Mouse (Mus musculus) forebrain, embryonic 13.5 days (tissue): ENCODE data around the gene Cnot6. TPM values are rescaled to one million over a fixed set of nuclear protein-coding genes. Genes with fewer than 3 reads are reported as not detected.

Experiments
- ATAC-seq: fragments of 200-750 bp; cut with Nextera tagmentation; 2 replicates; pipeline ENCODE4 v1.8.0; 2017
- H3K27ac ChIP-seq: fragments of 300-500 bp; sonication (generic); 2 replicates; pipeline ENCODE4 v1.5.1; 2015; ENCODE audit warnings: inconsistent platforms, mild to moderate bottlenecking, moderate library complexity
- H3K27me3 ChIP-seq: fragments of 300-500 bp; sonication (generic); 2 replicates; pipeline ENCODE4 v1.6.1; 2015; ENCODE audit warnings: mild to moderate bottlenecking, inconsistent platforms
- H3K36me3 ChIP-seq: fragments of 300-500 bp; sonication (generic); 2 replicates; pipeline ENCODE4 v1.6.1; 2015; ENCODE audit warnings: mild to moderate bottlenecking, inconsistent platforms; ENCODE audit not compliant: poor library complexity, severe bottlenecking
- H3K4me1 ChIP-seq: fragments of 300-500 bp; sonication (generic); 2 replicates; pipeline ENCODE4 v1.6.1; 2015; ENCODE audit warnings: inconsistent platforms
- H3K4me2 ChIP-seq: fragments of 300-500 bp; sonication (generic); 2 replicates; pipeline ENCODE4 v1.6.1; 2015; ENCODE audit warnings: inconsistent platforms, mild to moderate bottlenecking, moderate library complexity
- H3K4me3 ChIP-seq: fragments of 300-500 bp; sonication (generic); 2 replicates; pipeline ENCODE4 v1.5.1; 2015; ENCODE audit warnings: mild to moderate bottlenecking, inconsistent platforms
- H3K9ac ChIP-seq: fragments of 300-500 bp; sonication (generic); 2 replicates; pipeline ENCODE4 v1.6.1; 2015; ENCODE audit warnings: mild to moderate bottlenecking, inconsistent platforms
- H3K9me3 ChIP-seq: fragments of 300-500 bp; sonication (generic); replicated peaks from 2 replicates; pipeline ENCODE4 v1.6.1; 2016; ENCODE audit warnings: inconsistent platforms
- WGBS: fragments of 180-500 bp; shearing (Covaris S2); methylation state at CpG from one replicate; pipeline ENCODE4 v1.1.7; 2015; 5-methylcytosine and 5-hydroxymethylcytosine counted together
- polyA plus RNA-seq: library from polyadenylated mRNA; unstranded; fragments of >200 nt; fragmentation: Nextera tagmentation; extraction: Ambion mirVana; gene quantifications from 2 replicates; pipeline ENCODE4 v1.2.1, GENCODE M21; 2015

The Cnot6 gene
- polyA plus RNA-seq, 1 experiment from 2014 or later = 71.4 TPM

DNA sequence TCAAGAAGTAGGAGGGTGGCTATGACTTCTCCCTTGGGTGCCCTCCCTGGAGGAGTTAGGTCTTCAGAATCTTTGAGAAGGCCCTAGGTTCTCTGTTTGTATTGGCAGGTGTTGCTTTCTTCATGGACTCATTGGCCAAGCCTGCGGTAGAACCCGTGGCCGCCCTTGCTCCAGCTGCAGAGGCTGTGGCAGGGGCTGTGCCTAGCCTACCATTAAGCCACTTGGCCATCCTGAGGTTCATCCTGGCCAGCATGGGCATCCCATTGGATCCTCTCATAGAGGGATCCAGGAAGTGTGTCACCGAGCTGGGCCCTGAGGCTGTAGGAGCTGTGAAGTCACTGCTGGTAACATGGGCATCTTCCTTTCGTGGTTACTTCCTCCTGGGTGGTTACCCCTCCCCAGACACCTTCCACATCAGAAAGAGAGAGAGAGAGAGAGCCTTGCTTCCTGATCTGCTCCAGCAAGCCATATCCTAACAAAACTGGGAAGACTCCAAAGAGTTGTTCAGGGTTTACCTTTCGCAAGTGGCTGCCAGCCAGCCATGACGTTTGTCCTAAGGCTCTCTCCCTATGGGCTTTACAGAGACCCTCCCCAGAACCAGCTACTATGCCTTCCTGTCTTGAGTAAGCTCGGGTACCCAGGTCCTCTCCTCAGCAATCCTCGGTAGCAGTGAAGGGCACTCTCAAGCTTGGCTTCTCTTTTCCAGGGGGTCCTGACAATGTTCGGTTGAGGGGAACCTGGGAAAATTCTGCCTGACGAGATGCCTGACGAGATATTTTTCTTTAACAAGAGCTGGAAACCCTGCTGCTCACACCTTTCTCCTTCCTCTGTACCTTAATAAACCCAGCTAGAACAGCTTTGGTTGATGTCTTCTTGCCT is 48.0 kb downstream of the Cnot6 start:
- H3K27me3 ChIP-seq = no peaks in the 10 kb centered on the region
- ATAC-seq = no peak
- no peak overlapping the region for H3K9ac ChIP-seq
- H3K9me3 ChIP-seq = no peaks in the 10 kb centered on the region
- H3K4me2 ChIP-seq = no peak overlapping the region
- no peaks in the 10 kb centered on the region for H3K4me1 ChIP-seq
- 83% methylated on average over 12 of the region's 12 CpGs for WGBS
- H3K27ac ChIP-seq = no peak overlapping the region
- no peak overlapping the region for H3K4me3 ChIP-seq
- H3K36me3 ChIP-seq = peaks cover 12% of the 10 kb centered on the region

DNA sequence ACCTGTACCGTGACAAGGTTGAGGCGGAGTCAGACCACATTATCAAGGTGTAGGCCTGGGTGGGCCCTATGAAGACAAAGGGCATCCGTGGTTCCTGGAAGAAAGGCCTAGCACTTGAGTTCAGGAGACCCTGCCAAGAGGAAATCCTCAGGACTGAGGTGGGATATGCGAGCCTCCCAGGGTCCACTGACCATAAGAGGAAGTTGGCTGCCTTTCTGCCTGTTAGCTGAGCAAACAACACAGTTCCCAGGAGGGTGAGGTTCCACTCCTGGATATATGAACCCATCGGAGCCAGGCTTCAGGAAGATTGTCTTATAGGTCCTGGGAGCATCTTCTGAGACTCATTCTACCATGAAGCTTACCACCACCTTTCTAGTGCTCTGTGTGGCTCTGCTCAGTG is 49.2 kb downstream of the Cnot6 start, which contains the start of gene Scgb3a1:
Scgb3a1 (plus strand) TSS at position 301 of the 400 bp plus-strand sequence.
- Histone ChIP-seq H3K9ac (no peak within 1 kb of the TSS), H3K4me1 (no peaks in the 10 kb centered on the region), H3K36me3 (peaks cover 2% of the 10 kb centered on the region), H3K4me3 (no peak within 1 kb of the TSS), H3K9me3 (no peaks in the 10 kb centered on the region), H3K4me2 (no peak within 1 kb of the TSS), H3K27me3 (no peaks in the 10 kb centered on the region), H3K27ac (no peak within 1 kb of the TSS)
- no peak for ATAC-seq
- 87% methylated on average over 5 of the region's 5 CpGs for WGBS

DNA sequence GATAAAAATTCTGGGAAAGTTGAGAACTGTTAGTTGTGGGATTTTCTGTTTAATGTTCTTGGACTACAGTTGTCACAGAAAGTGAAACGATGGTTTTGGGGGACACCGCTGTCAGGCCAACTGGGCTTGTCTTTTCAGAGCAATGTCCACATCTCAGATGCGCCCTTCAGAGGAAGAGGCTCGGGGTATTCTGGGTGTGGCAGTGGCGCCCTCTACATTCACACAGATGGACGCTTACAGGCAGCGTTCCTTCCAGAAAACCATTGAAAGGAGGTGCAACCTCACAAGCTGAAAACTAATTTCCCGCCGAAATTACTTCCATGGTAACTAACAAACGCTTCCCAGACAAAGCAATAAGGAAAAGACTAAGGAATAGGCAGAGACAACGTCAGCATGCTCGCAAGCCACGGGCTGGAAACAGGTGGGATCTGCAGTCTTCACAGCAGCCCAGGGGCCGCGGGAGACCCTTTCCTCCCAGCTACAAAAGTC is 50.2 kb downstream of the Cnot6 start:
- 56% methylated on average over 15 of the region's 15 CpGs for WGBS
- Histone ChIP-seq H3K27me3 (no peaks in the 10 kb centered on the region), H3K4me2 (no peak overlapping the region), H3K4me3 (no peak overlapping the region), H3K9ac (no peak overlapping the region), H3K27ac (no peak overlapping the region), H3K4me1 (no peaks in the 10 kb centered on the region), H3K36me3 (no peaks in the 10 kb centered on the region), H3K9me3 (no peaks in the 10 kb centered on the region)
- no peak for ATAC-seq

DNA sequence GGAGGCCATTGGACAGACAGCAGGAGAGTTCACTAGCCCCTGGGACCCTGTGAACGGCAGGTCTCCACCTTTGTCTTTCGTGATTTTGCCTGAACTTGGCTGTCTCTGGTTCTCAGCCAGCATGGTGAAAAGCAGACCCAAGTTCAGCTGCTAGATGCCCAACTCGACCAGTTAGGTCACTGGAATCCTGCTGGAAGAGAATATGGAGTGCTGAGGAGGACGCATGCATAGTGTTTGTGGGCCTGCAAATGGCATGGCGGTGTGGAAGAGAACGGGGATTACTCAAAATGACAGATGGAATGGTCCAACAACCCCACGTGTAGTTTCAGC is 53.1 kb downstream of the Cnot6 start:
- H3K27ac ChIP-seq = no peak overlapping the region
- ATAC-seq = no peak
- no peak overlapping the region for H3K9ac ChIP-seq
- H3K4me2 ChIP-seq = no peak overlapping the region
- H3K4me1 ChIP-seq = no peaks in the 10 kb centered on the region
- WGBS = 75% methylated on average over 7 of the region's 7 CpGs
- H3K9me3 ChIP-seq = no peaks in the 10 kb centered on the region
- no peaks in the 10 kb centered on the region for H3K27me3 ChIP-seq
- no peak overlapping the region for H3K4me3 ChIP-seq
- H3K36me3 ChIP-seq = no peaks in the 10 kb centered on the region

DNA sequence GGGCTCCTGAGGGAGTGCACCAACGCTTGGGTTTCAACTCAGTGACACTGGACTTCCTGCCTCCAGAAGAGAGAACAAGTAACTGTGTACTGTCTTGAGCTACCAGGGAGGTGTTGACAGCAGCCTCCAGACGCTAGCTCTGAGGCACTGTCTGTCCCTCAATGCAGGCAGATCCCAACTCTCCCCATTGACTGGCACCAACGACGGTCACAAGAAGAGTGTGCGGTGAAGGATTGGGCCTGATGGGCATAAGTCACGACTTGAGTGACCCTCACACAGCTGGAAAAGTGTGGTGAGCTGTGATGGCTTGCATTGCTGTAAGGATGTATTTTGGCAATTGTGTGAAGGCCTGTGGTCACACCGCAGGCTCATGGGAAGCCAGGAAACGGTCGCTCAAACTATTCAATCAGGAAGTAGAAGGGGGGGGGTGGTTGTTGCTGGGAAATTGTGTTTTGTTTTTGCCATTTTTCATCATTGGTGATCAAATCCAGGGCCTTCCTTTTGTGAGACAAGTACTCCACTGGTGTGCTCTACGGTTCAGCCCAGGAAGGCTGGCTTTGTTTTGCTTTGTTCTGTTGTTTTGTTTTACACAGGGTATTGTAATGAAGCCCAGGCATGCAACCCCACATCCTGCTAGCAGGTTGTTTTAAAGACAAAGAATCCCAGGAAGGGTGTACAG is 53.6 kb downstream of the Cnot6 start:
- Histone ChIP-seq H3K27me3 (no peaks in the 10 kb centered on the region), H3K9ac (no peak overlapping the region), H3K4me3 (no peak overlapping the region), H3K4me2 (no peak overlapping the region), H3K4me1 (no peaks in the 10 kb centered on the region), H3K27ac (no peak overlapping the region), H3K9me3 (0 out of 2 replicates have a peak, but pooled peaks cover 3% of the 10 kb centered on the region), H3K36me3 (no peaks in the 10 kb centered on the region)
- 68% methylated on average over 10 of the region's 10 CpGs for WGBS
- ATAC-seq = no peak

DNA sequence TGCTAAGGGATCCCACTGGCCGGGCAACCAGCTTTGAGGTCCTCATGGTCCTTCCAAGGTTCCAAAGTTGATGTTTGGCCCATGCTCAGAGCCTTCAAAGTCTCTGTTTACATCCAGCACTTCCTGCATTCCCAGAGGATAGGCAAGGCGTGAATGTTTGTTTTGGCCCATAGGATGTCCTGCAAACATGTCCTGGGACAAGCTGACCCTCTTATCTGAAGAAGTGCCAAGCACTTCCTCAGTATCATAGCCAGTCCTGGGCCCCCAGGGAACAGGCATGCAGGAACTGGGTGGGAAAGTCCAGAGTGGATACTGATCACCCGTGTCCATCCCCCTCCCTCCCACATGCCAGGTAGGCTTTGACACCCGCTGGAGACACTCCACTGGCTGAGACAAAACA is 54.5 kb downstream of the Cnot6 start:
- Histone ChIP-seq H3K9me3 (0 out of 2 replicates have a peak, but pooled peaks cover 3% of the 10 kb centered on the region), H3K27ac (no peak overlapping the region), H3K36me3 (no peaks in the 10 kb centered on the region), H3K4me2 (no peak overlapping the region), H3K4me3 (no peak overlapping the region), H3K4me1 (0 out of 2 replicates have a peak, but pooled peaks cover 1% of the 10 kb centered on the region), H3K9ac (no peak overlapping the region), H3K27me3 (no peaks in the 10 kb centered on the region)
- WGBS = 94% methylated on average over 4 of the region's 4 CpGs
- ATAC-seq = no peak

DNA sequence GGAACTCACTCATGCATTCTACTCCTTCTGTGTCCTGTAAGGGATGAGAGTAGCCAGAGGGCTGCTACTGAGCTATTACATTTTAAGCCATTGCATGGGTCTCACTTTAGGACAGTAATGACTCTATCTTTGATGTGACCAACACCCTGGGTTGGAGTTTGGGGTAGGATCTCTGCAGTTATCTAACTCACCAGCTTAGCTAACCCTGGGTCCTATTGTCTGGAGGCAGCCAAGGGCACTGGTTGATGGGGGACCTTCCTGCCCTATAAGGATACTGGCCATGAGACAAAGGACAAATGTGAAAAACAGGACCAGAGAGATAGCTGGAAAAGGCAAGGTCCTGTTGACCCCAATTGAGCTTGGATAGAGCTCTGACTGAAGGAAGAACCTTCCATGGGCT is 57.0 kb downstream of the Cnot6 start:
- H3K9me3 ChIP-seq = 0 out of 2 replicates have a peak, but pooled peaks cover 3% of the 10 kb centered on the region
- 0 out of 2 replicates have a peak, but pooled peaks cover 6% of the 10 kb centered on the region for H3K4me1 ChIP-seq
- H3K9ac ChIP-seq = no peak overlapping the region
- no peak overlapping the region for H3K4me3 ChIP-seq
- H3K4me2 ChIP-seq = no peak overlapping the region
- ATAC-seq = no peak
- no peaks in the 10 kb centered on the region for H3K27me3 ChIP-seq
- H3K36me3 ChIP-seq = no peaks in the 10 kb centered on the region
- no peak overlapping the region for H3K27ac ChIP-seq

DNA sequence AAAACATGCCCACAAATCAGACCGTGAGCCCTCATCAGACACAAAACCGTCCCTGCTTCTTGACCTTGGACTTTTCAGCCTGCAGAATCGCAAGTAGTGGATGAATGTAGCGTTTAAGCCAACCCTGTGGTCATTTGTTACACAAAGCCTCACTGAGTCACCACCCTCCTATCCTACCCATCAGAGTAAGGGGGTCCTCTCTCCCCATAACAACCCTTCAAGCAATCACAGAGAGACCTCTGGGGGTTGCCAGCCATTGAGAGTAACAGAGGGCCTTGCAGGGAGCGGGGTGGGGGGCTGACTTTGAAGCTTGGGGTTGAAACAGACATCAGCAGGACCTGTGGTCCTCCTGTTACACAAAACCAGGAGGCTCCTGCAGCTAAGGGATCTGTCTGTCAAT is 57.9 kb downstream of the Cnot6 start:
- no peak overlapping the region for H3K4me2 ChIP-seq
- no peak overlapping the region for H3K9ac ChIP-seq
- WGBS = 93% methylated on average over 5 of the region's 5 CpGs
- 0 out of 2 replicates have a peak, but pooled peaks cover 6% of the 10 kb centered on the region for H3K4me1 ChIP-seq
- H3K9me3 ChIP-seq = 0 out of 2 replicates have a peak, but pooled peaks cover 3% of the 10 kb centered on the region
- H3K27me3 ChIP-seq = no peaks in the 10 kb centered on the region
- no peak overlapping the region for H3K27ac ChIP-seq
- no peak for ATAC-seq
- H3K4me3 ChIP-seq = no peak overlapping the region
- no peaks in the 10 kb centered on the region for H3K36me3 ChIP-seq

DNA sequence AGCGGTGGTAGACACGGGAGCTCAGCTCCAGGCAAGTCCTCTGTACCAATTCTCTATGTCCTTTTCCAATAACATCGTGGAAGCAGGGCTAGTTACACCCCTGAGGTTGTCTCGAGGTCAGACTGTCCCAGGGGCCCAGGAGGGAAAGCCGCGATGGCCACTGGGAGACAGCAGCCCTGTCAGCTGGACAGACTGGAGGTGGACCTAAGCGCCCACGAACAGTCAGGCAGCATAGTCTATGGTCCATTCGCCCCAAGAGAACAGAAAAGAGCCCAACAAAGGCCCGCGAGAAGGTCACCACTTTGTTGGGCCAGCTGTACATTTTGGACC is 59.5 kb downstream of the Cnot6 start:
- Histone ChIP-seq H3K4me3 (no peak overlapping the region), H3K4me1 (0 out of 2 replicates have a peak, but pooled peaks cover 6% of the 10 kb centered on the region), H3K4me2 (peak overlapping the region; percentile 35), H3K9ac (no peak overlapping the region), H3K36me3 (no peaks in the 10 kb centered on the region), H3K9me3 (0 out of 2 replicates have a peak, but pooled peaks cover 3% of the 10 kb centered on the region), H3K27ac (no peak overlapping the region), H3K27me3 (no peaks in the 10 kb centered on the region)
- WGBS = 43% methylated on average over 11 of the region's 11 CpGs
- ATAC-seq = peak; percentile 62; the same call in 1 of the 2 replicates

DNA sequence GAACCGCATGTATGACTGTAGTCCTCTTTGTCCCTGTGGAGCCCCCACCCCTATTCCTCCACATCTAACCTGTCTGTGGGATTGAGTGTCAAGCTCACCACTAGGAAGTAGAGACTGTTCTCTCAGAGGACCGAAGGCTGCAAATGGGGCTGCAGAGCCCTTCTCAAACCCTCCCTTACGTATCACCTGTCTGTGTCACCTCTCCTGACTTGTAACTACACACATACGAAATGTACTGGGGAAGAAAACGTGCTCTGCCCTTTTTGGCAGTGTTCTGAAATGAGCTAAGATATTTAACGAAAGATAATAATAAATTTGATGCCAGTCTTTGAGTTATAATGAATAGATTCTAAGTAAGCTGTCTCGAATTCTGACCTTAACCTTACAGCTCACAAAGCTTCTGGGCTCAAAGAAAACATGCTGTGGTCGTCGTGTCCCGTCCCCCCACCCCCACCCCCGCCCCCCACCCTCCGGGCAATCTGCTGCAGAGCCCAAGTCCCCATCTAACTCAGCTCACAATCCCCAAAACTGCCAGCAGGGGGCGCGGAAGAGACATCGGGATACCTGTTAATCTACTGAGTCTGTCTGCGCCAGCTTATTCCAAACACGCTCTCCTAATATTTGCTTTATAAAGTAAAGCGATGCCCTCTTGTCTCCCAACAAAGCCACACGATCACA is 60.0 kb downstream of the Cnot6 start:
- Histone ChIP-seq H3K27me3 (no peaks in the 10 kb centered on the region), H3K27ac (no peak overlapping the region), H3K36me3 (no peaks in the 10 kb centered on the region), H3K4me3 (no peak overlapping the region), H3K9me3 (0 out of 2 replicates have a peak, but pooled peaks cover 3% of the 10 kb centered on the region), H3K4me2 (peak overlapping the region; percentile 35), H3K4me1 (0 out of 2 replicates have a peak, but pooled peaks cover 6% of the 10 kb centered on the region), H3K9ac (no peak overlapping the region)
- ATAC-seq = peak; percentile 76
- WGBS = 23% methylated on average over 19 of the region's 19 CpGs

DNA sequence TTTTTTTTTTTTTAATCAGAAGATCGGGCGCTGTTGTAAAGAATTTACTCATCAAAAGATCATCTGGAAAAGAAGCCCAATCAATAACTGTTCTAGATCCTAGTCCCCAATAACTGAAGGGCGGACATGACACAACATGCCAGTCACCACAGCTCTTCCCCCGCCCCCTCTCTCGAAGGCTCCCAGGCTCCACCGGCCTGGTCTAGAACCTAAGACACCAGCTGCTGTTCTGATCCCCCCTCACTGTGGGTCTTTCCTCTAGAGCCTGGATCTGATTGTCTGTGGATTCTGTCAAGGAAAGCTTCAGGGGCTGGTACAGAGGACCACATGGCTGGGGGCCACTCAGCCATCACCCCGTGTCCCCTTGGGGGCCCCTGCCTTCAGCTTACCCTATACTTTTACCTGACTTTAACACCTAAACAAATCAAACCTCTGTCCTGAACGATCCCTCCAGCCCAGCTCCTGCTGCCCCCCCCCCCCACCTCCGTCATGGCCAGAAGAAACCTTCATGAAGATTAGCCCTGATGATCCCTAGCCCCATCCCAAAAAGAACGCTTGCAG is 60.7 kb downstream of the Cnot6 start:
- no peak overlapping the region for H3K9ac ChIP-seq
- 0 out of 2 replicates have a peak, but pooled peaks cover 6% of the 10 kb centered on the region for H3K4me1 ChIP-seq
- no peak overlapping the region for H3K4me2 ChIP-seq
- H3K36me3 ChIP-seq = no peaks in the 10 kb centered on the region
- WGBS = 87% methylated on average over 10 of the region's 10 CpGs
- H3K27me3 ChIP-seq = no peaks in the 10 kb centered on the region
- 0 out of 2 replicates have a peak, but pooled peaks have one; percentile 7 for ATAC-seq
- H3K4me3 ChIP-seq = no peak overlapping the region
- H3K9me3 ChIP-seq = 0 out of 2 replicates have a peak, but pooled peaks cover 3% of the 10 kb centered on the region
- no peak overlapping the region for H3K27ac ChIP-seq
